Mouse (Mus musculus): ENCODE measurements around the gene Ncstn. TPM values are rescaled to one million over a fixed set of nuclear protein-coding genes. Genes with fewer than 3 reads are reported as not detected.

The Ncstn gene
- polyA plus RNA-seq, 1 experiment from 2014 or later: 106 TPM

DNA sequence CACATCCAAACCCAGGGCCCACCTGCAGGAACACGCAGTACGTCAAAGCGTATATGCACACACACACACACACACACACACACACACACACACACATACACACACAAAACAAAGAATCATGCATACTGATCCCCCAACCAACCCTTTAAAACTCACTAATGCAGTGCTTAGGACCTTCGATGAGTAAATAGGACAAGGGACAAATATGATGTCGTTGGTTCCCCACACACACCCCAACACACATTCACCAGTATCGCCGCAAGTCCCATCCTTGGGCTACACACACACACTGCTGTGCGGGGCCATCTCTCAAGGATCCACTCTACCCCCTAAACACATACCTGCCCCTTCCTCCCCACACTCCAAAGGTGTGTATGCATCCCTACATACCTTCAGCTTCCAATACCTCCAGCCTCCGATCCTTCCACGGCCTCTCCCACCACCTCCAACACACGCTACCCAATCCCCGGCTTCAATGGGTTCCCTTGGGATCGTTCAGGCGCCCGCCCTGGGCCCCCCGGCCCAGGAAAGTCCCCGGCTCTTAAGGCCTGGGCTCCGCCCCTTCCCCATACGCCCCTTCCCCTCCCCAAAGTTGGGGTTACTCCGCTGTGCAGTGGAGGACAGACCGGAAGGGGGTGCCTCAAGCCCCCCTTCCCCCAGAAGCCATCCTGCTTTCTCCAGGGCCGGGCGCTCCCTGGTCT is 56.2 kb downstream of the Ncstn start:
- H3K4me3 ChIP-seq (ENCODE audit: low read length): peak overlapping the region; percentile 86
- peak overlapping the region; percentile 71 for H3K4me2 ChIP-seq (ENCODE audit: low read depth, low read length)
- peak; percentile 44 for ATAC-seq (replicated peaks; ENCODE audit: extremely low read depth, insufficient read depth, low FRiP score)
- H3K9ac ChIP-seq (ENCODE audit: low read length): peak overlapping the region; percentile 90
- H3K9me3 ChIP-seq (replicated peaks; ENCODE audit: control insufficient read depth, low read length): no peaks in the 10 kb centered on the region
- no peaks in the 10 kb centered on the region for H3K36me3 ChIP-seq (ENCODE audit: control insufficient read depth, insufficient read depth)
- no peaks in the 10 kb centered on the region for H3K27me3 ChIP-seq (ENCODE audit: control insufficient read depth, insufficient read depth, low read length)
- peak overlapping the region; percentile 82 for H3K27ac ChIP-seq (ENCODE audit: low read length)
- peaks cover 23% of the 10 kb centered on the region for H3K4me1 ChIP-seq (ENCODE audit: control insufficient read depth, insufficient read depth, low read length)
- 6% methylated on average over 22 of the region's 23 CpGs for WGBS

DNA sequence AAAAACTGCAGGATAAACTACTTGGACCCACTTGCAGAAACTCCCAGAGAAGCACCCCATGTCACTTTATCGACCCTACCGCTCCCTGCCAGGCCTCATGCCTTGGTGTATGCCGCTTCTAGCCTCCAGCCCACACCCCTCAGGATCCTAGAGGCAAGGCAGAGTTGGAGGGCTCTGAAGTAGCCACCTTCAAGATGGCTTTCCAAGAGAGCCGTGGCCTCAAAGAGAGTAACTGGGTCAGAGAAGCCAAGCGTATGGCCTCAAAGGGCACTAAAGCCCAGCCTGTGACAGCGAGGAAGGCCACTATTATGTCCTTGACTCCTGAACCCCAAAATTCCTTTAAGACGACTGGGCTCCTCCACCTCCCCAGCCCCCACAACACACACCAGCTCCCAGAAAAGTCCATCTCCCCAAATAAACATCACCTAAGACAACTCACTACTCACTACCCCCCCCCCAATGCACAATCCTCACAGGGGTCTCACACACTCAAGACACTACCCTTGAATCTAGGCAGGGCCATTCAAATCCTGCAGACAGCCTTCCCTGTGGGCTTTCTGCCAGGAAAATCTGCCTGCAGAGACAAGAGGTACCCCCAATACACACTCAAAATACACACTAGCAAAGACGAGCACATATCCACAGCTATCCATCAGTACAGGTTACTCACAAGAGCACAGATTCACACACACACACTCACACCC is 57.2 kb downstream of the Ncstn start:
- Histone ChIP-seq H3K9me3 (replicated peaks; ENCODE audit: control insufficient read depth, low read length) (no peaks in the 10 kb centered on the region), H3K9ac (ENCODE audit: low read length) (no peak overlapping the region; the same call in 1 of the 2 replicates)

DNA sequence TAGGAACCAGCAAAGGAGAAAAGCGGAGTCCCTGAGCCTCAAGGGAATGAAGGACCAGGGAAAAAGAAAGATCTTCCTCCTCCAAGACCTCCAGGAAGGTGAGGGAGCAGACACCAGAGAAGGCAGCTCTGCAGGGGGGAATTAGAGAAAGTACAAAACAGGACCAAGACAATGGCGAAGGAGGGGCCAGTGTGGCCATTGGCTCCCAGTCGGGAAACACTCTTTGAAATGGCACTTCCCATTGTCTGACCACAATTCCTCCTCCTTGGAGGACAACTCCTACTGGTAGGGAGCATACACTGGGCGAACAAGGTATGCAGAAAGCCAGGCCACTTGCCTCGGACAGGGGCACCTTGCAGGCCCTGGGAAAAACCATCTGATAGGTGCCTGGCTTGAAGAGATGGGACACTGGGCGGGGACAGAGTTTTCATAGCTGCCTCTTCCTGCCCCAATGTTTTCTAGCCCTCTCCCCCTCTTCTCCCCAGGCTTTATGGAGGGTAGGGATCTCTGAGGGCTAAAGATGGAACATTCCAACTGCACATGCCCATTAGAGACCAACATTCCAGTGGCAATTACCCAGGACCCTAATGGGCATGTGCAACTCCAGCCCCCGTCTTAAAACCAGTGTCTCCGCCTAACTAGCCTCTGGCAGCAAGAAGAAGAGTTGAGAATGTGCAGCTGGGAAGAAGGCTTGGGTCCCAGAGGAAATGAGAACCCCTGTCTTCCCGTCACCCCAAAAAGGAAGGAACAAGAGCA is 58.3 kb downstream of the Ncstn start:
- Histone ChIP-seq H3K9me3 (replicated peaks; ENCODE audit: control insufficient read depth, low read length) (no peaks in the 10 kb centered on the region), H3K4me3 (ENCODE audit: low read length) (no peak overlapping the region), H3K36me3 (ENCODE audit: control insufficient read depth, insufficient read depth) (no peaks in the 10 kb centered on the region), H3K4me2 (ENCODE audit: low read depth, low read length) (no peak overlapping the region), H3K27ac (ENCODE audit: low read length) (no peak overlapping the region), H3K27me3 (ENCODE audit: control insufficient read depth, insufficient read depth, low read length) (no peaks in the 10 kb centered on the region), H3K9ac (ENCODE audit: low read length) (no peak overlapping the region), H3K4me1 (ENCODE audit: control insufficient read depth, insufficient read depth, low read length) (peaks cover 23% of the 10 kb centered on the region)
- WGBS: 66% methylated on average over 9 of the region's 9 CpGs
- ATAC-seq (replicated peaks; ENCODE audit: extremely low read depth, insufficient read depth, low FRiP score): no peak

More for the DNA sequence above, 57.2 kb downstream of the Ncstn start:
- H3K36me3 ChIP-seq (ENCODE audit: control insufficient read depth, insufficient read depth): no peaks in the 10 kb centered on the region
- H3K27me3 ChIP-seq (ENCODE audit: control insufficient read depth, insufficient read depth, low read length): no peaks in the 10 kb centered on the region
- H3K4me2 ChIP-seq (ENCODE audit: low read depth, low read length): peak overlapping the region; percentile 71
- WGBS: 63% methylated on average over 8 of the region's 8 CpGs
- peak overlapping the region; percentile 86; the same call in 1 of the 2 replicates for H3K4me3 ChIP-seq (ENCODE audit: low read length)
- peaks cover 23% of the 10 kb centered on the region for H3K4me1 ChIP-seq (ENCODE audit: control insufficient read depth, insufficient read depth, low read length)
- ATAC-seq (replicated peaks; ENCODE audit: extremely low read depth, insufficient read depth, low FRiP score): no peak
- 0 out of 2 replicates have a peak overlapping the region, but pooled peaks have one; percentile 3 for H3K27ac ChIP-seq (ENCODE audit: low read length)

DNA sequence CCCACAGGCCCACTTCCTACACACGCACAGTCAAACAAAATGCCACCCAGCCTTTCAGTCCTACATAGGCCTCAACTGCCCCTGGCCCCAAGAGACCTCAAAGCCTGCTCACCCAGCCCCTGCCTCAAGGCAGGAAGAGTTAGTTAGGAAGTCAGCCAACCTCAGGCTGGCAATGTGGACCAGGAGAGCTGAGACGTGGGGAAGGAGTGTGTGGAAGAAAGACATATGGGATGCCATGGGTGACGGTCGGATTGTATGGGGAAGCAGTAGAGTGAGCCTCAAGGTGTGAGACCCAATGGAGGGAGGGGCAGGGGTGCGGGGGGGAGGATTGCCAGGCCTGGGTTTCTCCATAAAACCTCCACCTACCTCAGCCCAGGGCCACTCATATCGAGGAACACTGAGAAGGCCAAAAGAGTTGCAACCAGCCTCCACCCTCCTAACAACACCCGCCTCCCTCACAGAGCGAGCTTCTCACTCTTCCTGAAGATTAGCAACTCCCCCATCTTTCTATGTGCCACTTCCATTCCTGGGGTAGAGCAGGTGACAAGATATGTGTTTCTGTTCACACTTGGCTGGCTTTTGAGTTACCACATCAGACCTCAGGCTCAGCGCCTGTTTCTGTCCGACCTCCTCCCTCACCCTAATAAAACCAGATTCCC is 62.6 kb downstream of the Ncstn start:
- Histone ChIP-seq H3K27ac (ENCODE audit: low read length) (no peak overlapping the region), H3K9me3 (replicated peaks; ENCODE audit: control insufficient read depth, low read length) (no peaks in the 10 kb centered on the region), H3K4me2 (ENCODE audit: low read depth, low read length) (no peak overlapping the region), H3K4me1 (ENCODE audit: control insufficient read depth, insufficient read depth, low read length) (peaks cover 27% of the 10 kb centered on the region), H3K4me3 (ENCODE audit: low read length) (no peak overlapping the region), H3K9ac (ENCODE audit: low read length) (no peak overlapping the region), H3K27me3 (ENCODE audit: control insufficient read depth, insufficient read depth, low read length) (no peaks in the 10 kb centered on the region), H3K36me3 (ENCODE audit: control insufficient read depth, insufficient read depth) (no peaks in the 10 kb centered on the region)
- 73% methylated on average over 10 of the region's 10 CpGs for WGBS
- ATAC-seq (replicated peaks; ENCODE audit: extremely low read depth, insufficient read depth, low FRiP score): no peak

DNA sequence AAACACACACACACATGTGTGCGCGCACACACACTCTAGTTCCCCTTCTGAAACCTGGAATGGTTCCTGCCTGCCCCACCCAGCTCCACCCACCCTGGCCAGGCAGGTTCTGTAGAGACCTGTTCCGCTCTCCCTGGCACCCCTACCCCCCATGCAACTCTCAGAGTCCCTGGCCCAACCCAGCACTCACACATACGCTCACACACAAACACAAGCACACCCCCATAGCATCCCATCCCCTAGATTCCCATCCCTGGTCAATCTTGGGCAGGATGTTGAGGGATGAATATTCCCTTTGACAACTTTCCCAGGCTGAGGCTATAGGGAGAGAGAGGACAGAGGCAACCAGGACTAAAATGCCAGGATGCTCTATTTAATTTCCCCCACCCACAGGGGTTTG is 63.3 kb downstream of the Ncstn start:
- H3K27ac ChIP-seq (ENCODE audit: low read length): no peak overlapping the region
- 94% methylated on average over 4 of the region's 4 CpGs for whole genome bisulfite sequencing
- no peaks in the 10 kb centered on the region for H3K27me3 ChIP-seq (ENCODE audit: control insufficient read depth, insufficient read depth, low read length)
- H3K4me1 ChIP-seq (ENCODE audit: control insufficient read depth, insufficient read depth, low read length): peaks cover 21% of the 10 kb centered on the region
- no peak overlapping the region for H3K9ac ChIP-seq (ENCODE audit: low read length)
- H3K4me3 ChIP-seq (ENCODE audit: low read length): no peak overlapping the region
- H3K9me3 ChIP-seq (replicated peaks; ENCODE audit: control insufficient read depth, low read length): no peaks in the 10 kb centered on the region
- ATAC-seq (replicated peaks; ENCODE audit: extremely low read depth, insufficient read depth, low FRiP score): no peak
- H3K36me3 ChIP-seq (ENCODE audit: control insufficient read depth, insufficient read depth): no peaks in the 10 kb centered on the region
- H3K4me2 ChIP-seq (ENCODE audit: low read depth, low read length): no peak overlapping the region

DNA sequence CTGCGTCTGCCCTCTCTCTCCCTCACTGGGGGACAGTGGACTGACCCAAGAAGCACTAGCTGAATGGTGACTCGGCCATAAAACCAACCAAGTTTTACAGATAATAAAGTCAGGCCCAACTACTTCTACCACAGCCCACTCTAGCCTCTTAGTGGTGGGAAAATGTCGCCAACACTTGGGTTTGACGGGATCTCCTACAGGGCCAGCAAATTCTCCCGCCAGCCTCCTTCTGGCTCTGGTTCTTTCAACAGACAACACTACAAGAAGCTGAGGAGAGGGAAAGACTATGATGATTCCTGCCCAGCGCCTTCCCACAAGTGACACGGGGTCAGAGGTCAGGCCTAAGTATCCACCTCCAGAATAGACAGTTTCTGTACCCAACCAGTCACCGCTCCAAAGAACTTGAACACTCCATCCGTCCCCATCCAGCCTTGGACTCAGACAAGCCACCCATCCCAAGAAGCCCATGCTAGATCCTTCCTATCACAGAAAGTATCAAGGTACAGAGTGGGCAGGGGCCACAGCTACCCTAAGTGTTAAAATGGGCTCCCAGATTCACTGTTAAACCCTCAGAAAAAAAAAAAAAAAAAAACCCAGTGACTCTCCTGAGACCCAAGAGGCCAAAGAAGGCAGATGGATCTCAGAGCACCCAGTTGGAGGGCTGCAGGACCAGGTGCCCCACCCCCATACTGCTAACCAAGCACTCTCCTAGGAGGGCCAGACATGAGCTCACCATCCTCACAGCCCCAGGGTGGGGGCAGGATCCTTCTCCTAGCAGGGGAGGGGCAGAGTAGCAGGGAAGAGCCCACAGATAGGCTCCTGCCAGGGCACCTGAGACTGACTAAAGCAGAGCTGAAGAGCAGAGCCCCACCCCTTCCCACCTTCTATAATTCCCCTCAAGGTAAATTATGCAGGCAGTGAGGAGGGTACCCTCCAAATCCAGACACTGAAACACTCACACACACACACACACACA is 64.0 kb downstream of the Ncstn start:
- Histone ChIP-seq H3K36me3 (ENCODE audit: control insufficient read depth, insufficient read depth) (no peaks in the 10 kb centered on the region), H3K27me3 (ENCODE audit: control insufficient read depth, insufficient read depth, low read length) (no peaks in the 10 kb centered on the region), H3K9me3 (replicated peaks; ENCODE audit: control insufficient read depth, low read length) (no peaks in the 10 kb centered on the region), H3K4me1 (ENCODE audit: control insufficient read depth, insufficient read depth, low read length) (peaks cover 20% of the 10 kb centered on the region), H3K4me2 (ENCODE audit: low read depth, low read length) (no peak overlapping the region), H3K27ac (ENCODE audit: low read length) (no peak overlapping the region), H3K9ac (ENCODE audit: low read length) (no peak overlapping the region), H3K4me3 (ENCODE audit: low read length) (no peak overlapping the region)
- ATAC-seq (replicated peaks; ENCODE audit: extremely low read depth, insufficient read depth, low FRiP score): no peak
- WGBS: 86% methylated on average over 9 of the region's 9 CpGs

DNA sequence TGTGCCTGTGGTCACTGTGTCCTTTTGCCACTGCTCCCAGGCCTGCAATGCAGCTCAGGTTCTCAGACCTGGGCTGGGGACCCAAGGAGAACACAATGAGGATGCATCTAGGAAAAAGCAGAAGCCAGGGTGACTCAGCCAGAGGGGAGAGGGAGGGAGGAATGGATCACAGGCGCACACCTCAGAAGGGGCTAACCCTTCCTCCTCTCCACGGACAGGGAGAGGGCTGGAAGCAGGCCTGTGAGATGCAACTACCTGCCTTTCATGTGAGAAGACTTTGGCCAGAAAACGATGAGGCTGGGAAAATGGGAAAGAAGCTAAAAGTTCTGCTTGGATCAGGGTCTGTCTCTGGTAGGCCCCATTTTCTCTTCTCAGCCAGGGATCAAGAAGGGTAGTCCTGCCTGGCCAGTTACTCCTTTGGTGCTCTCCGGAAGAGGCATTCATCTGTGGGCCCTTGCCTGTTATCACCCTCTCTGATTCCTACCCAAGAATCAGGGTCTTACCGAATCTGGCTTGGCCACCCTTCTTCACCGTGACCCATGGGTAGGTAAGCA is 65.0 kb downstream of the Ncstn start:
- Histone ChIP-seq H3K9ac (ENCODE audit: low read length) (no peak overlapping the region), H3K36me3 (ENCODE audit: control insufficient read depth, insufficient read depth) (0 out of 2 replicates have a peak, but pooled peaks cover 3% of the 10 kb centered on the region), H3K27ac (ENCODE audit: low read length) (no peak overlapping the region), H3K9me3 (replicated peaks; ENCODE audit: control insufficient read depth, low read length) (no peaks in the 10 kb centered on the region), H3K4me1 (ENCODE audit: control insufficient read depth, insufficient read depth, low read length) (peaks cover 20% of the 10 kb centered on the region), H3K27me3 (ENCODE audit: control insufficient read depth, insufficient read depth, low read length) (no peaks in the 10 kb centered on the region), H3K4me2 (ENCODE audit: low read depth, low read length) (no peak overlapping the region), H3K4me3 (ENCODE audit: low read length) (no peak overlapping the region)
- WGBS: 83% methylated on average over 6 of the region's 6 CpGs
- ATAC-seq (replicated peaks; ENCODE audit: extremely low read depth, insufficient read depth, low FRiP score): no peak
